In the genomic region with DNA sequence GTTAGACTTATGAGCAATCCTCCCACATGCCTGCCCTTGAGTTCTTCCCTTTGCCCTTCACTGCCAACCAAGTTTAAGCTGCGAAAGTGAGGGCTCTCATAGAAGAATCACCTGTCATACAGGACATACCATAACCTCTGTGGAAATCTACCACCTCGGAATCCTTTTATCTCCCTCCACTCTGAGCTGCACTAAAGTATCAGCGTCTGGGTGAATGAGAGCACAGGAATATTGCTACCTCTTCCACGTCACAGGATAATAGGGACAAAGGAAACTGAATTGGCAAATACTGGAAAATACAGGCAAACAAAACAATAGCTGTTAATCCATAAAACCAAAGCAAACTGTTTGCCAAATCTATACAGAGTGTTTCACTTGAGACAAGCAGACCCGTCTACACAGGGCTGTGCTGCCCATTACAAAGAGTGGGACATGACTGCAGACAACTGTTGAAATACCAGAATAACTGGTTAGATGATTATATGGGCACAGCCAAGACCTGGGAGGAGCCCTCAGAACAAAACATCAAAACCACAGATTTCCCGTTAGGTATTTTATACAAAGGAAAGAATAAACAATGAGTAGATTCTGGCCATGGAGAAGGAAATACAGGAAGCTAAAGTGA, we compare ENCODE assay signal across 25 mouse cellular contexts.
DNase-seq lines count a peak whose midpoint lies in the region; ATAC-seq and TF ChIP-seq lines count a peak whose summit lies in the region.
"Had no signal": no experiment of that assay in that cellular context is flagged by ENCODE, and none has a peak within 500 bp of the region (broad histone marks: within the 10 kb centered on the region; RNA-seq: fewer than 3 reads in every experiment).

No protein-coding gene starts in this region.

- ATAC-seq in embryonic facial prominence, embryonic 12.5 days (ENCODE audit: insufficient number of reproducible peaks, insufficient read depth, low FRiP score, low TSS enrichment) = peak; percentile 64; the same call in 1 of the 2 replicates
- ATAC-seq in stomach, embryonic 14.5 days (ENCODE audit: insufficient number of reproducible peaks, insufficient read depth, low FRiP score, low read depth) = 0 out of 2 replicates have a peak, but pooled peaks have one; percentile 74
- ATAC-seq in stomach, postnatal 0 days (ENCODE audit: low FRiP score, low TSS enrichment) = no peak
- ATAC-seq in stomach, embryonic 16.5 days (ENCODE audit: insufficient read depth, low FRiP score) = peak; percentile 72; the same call in 1 of the 2 replicates
- ATAC-seq: forebrain, embryonic 15.5 days; hindbrain, postnatal 0 days; inflammation-experienced regulatory T-cells, adult 6 months; Patski had no signal

- no peak for TF ChIP-seq CTCF in stomach, postnatal 0 days (IDR thresholded peaks at IDR 0.05; ENCODE audit: low read depth)

- no peak overlapping the region for H3K4me2 ChIP-seq in embryonic facial prominence, embryonic 12.5 days (replicated peaks)
- H3K4me2 ChIP-seq in stomach, embryonic 14.5 days (replicated peaks; ENCODE audit: low read depth, low read length) = no peak overlapping the region
- H3K4me2 ChIP-seq in stomach, postnatal 0 days (replicated peaks; ENCODE audit: low read depth) = no peak overlapping the region
- no peak overlapping the region for H3K4me2 ChIP-seq in stomach, embryonic 16.5 days (ENCODE audit: low read depth, low read length)
- H3K4me2 ChIP-seq: forebrain, embryonic 12.5 days; forebrain, embryonic 15.5 days; heart, embryonic 13.5 days; hindbrain, embryonic 14.5 days had no signal

- H3K27me3 ChIP-seq in embryonic facial prominence, embryonic 12.5 days = no peaks in the 10 kb centered on the region
- no peaks in the 10 kb centered on the region for H3K27me3 ChIP-seq in embryonic facial prominence, embryonic 10.5 days (replicated peaks; ENCODE audit: low read depth, poor library complexity, severe bottlenecking)
- no peaks in the 10 kb centered on the region for H3K27me3 ChIP-seq in stomach, embryonic 14.5 days (ENCODE audit: control insufficient read depth, insufficient read depth, low read length)
- H3K27me3 ChIP-seq in stomach, postnatal 0 days (ENCODE audit: control insufficient read depth, insufficient read depth, low read length) = no peaks in the 10 kb centered on the region
- no peaks in the 10 kb centered on the region for H3K27me3 ChIP-seq in stomach, embryonic 16.5 days (ENCODE audit: control insufficient read depth, insufficient read depth, low read length)
- H3K27me3 ChIP-seq: forebrain, embryonic 12.5 days; forebrain, embryonic 15.5 days; heart, embryonic 13.5 days; Patski had no signal

- no peaks in the 10 kb centered on the region for H3K4me1 ChIP-seq in embryonic facial prominence, embryonic 12.5 days
- H3K4me1 ChIP-seq in embryonic facial prominence, embryonic 10.5 days = no peaks in the 10 kb centered on the region
- H3K4me1 ChIP-seq in stomach, embryonic 14.5 days (ENCODE audit: control insufficient read depth, insufficient read depth, low read length) = no peaks in the 10 kb centered on the region
- H3K4me1 ChIP-seq in stomach, postnatal 0 days (replicated peaks; ENCODE audit: control insufficient read depth, insufficient read depth) = no peaks in the 10 kb centered on the region
- no peaks in the 10 kb centered on the region for H3K4me1 ChIP-seq in stomach, embryonic 16.5 days (ENCODE audit: control insufficient read depth, insufficient read depth, low read length)
- H3K4me1 ChIP-seq: forebrain, embryonic 12.5 days; forebrain, embryonic 15.5 days had no signal

- H3K36me3 ChIP-seq in embryonic facial prominence, embryonic 12.5 days = no peaks in the 10 kb centered on the region
- no peaks in the 10 kb centered on the region for H3K36me3 ChIP-seq in embryonic facial prominence, embryonic 10.5 days (replicated peaks)
- no peaks in the 10 kb centered on the region for H3K36me3 ChIP-seq in stomach, embryonic 14.5 days (ENCODE audit: control insufficient read depth, insufficient read depth, low read length)
- no peaks in the 10 kb centered on the region for H3K36me3 ChIP-seq in stomach, postnatal 0 days (ENCODE audit: control insufficient read depth, insufficient read depth, low read length)
- no peaks in the 10 kb centered on the region for H3K36me3 ChIP-seq in stomach, embryonic 16.5 days (ENCODE audit: control insufficient read depth, insufficient read depth, low read length)
- H3K36me3 ChIP-seq: forebrain, embryonic 12.5 days; forebrain, embryonic 15.5 days; heart, embryonic 10.5 days; heart, embryonic 13.5 days had no signal

- H3K9ac ChIP-seq in embryonic facial prominence, embryonic 12.5 days = no peak overlapping the region
- H3K9ac ChIP-seq in stomach, embryonic 14.5 days (replicated peaks; ENCODE audit: low read depth, low read length) = no peak overlapping the region
- H3K9ac ChIP-seq in stomach, postnatal 0 days (ENCODE audit: low read length) = no peak overlapping the region
- no peak overlapping the region for H3K9ac ChIP-seq in stomach, embryonic 16.5 days (ENCODE audit: low read length)
- H3K9ac ChIP-seq: forebrain, embryonic 12.5 days; forebrain, embryonic 15.5 days; heart, embryonic 13.5 days; hindbrain, embryonic 14.5 days had no signal

- 85% methylated on average over 6 of the region's 6 CpGs for WGBS in embryonic facial prominence, embryonic 12.5 days
- 84% methylated on average over 6 of the region's 6 CpGs for WGBS in embryonic facial prominence, embryonic 10.5 days
- 68% methylated on average over 6 of the region's 6 CpGs for WGBS in stomach, embryonic 14.5 days
- WGBS in stomach, postnatal 0 days = 60% methylated on average over 6 of the region's 6 CpGs
- WGBS in stomach, embryonic 16.5 days = 60% methylated on average over 6 of the region's 6 CpGs

- TF ChIP-seq EP300 in stomach, postnatal 0 days (optimal IDR thresholded peaks at IDR 0.05) = no peak

- H3K27ac ChIP-seq in embryonic facial prominence, embryonic 12.5 days = no peak overlapping the region
- no peak overlapping the region for H3K27ac ChIP-seq in embryonic facial prominence, embryonic 10.5 days (replicated peaks)
- no peak overlapping the region for H3K27ac ChIP-seq in stomach, embryonic 14.5 days (ENCODE audit: low read length)
- no peak overlapping the region for H3K27ac ChIP-seq in stomach, postnatal 0 days (replicated peaks)
- H3K27ac ChIP-seq in stomach, embryonic 16.5 days (ENCODE audit: low read length) = no peak overlapping the region
- H3K27ac ChIP-seq: forebrain, embryonic 12.5 days; forebrain, embryonic 15.5 days; heart, adult 2 months; heart, embryonic 10.5 days; heart, embryonic 13.5 days; hindbrain, embryonic 14.5 days; hindbrain, postnatal 0 days had no signal

- no peak overlapping the region for H3K4me3 ChIP-seq in embryonic facial prominence, embryonic 12.5 days
- no peak overlapping the region for H3K4me3 ChIP-seq in embryonic facial prominence, embryonic 10.5 days
- H3K4me3 ChIP-seq in stomach, embryonic 14.5 days (ENCODE audit: low read depth, low read length) = no peak overlapping the region
- H3K4me3 ChIP-seq in stomach, postnatal 0 days (ENCODE audit: low read depth, low read length) = no peak overlapping the region
- H3K4me3 ChIP-seq in stomach, embryonic 16.5 days (replicated peaks; ENCODE audit: low read length) = no peak overlapping the region
- H3K4me3 ChIP-seq: erythroblast, embryonic 14.5 days; forebrain, embryonic 12.5 days; forebrain, embryonic 15.5 days; heart, adult 2 months; heart, embryonic 10.5 days; heart, embryonic 13.5 days had no signal

- H3K9me3 ChIP-seq in embryonic facial prominence, embryonic 12.5 days = no peaks in the 10 kb centered on the region
- H3K9me3 ChIP-seq in embryonic facial prominence, embryonic 10.5 days = no peaks in the 10 kb centered on the region
- no peaks in the 10 kb centered on the region for H3K9me3 ChIP-seq in stomach, embryonic 14.5 days (ENCODE audit: control insufficient read depth, low read depth, low read length)
- H3K9me3 ChIP-seq in stomach, postnatal 0 days (ENCODE audit: control insufficient read depth, low read length) = no peaks in the 10 kb centered on the region
- no peaks in the 10 kb centered on the region for H3K9me3 ChIP-seq in stomach, embryonic 16.5 days (replicated peaks; ENCODE audit: control insufficient read depth, low read length)
- H3K9me3 ChIP-seq: forebrain, embryonic 12.5 days; forebrain, embryonic 15.5 days; heart, embryonic 10.5 days; heart, embryonic 13.5 days had no signal

- intact Hi-C loops in left cerebral cortex, postnatal 4 days (cut with DNase I) = no loop called here

- DNase-seq in embryonic facial prominence, embryonic 10.5 days (ENCODE audit: low spot score) = no peak
- no peak for DNase-seq in stomach, postnatal 0 days (ENCODE audit: low spot score)
- no peak for DNase-seq in left cerebral cortex, postnatal 4 days
- DNase-seq: adrenal gland, adult 2 months; adrenal gland, postnatal 14 days; cerebellum, adult 11 months; cerebellum, adult 2 months; cerebellum, adult 9-11 months; cerebellum, postnatal 25 days; gastrocnemius, postnatal 36 days; heart, adult 2 months; heart, postnatal 14 days; heart, postnatal 4 days had no signal
